Mouse (Mus musculus): ENCODE measurements at regions not wholly inside any gene's neighbourhood (a gene's known extent, or its start where the extent isn't known, plus 50 kb on each side); places are given as distances from the start of the nearest gene placed in this dataset.

DNA sequence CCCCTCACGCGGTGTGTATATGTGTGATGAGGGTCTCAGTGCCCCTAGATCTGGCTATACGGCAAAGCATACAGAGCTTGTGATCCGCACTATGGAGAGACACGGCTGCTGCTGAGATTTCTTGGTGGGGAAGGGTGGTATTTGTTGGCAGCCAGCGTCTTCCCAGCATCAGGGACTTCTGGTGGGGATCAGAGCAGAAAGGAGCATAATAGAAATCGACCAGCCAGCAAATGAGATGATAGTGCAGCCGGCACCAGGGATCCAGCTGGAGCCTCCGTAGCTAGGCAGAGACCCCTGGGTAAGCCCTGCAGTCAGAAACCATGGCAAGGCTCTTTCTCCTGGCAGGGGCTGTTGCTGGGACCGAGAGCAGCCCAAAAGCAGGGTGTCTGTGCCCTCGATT is 425.2 kb upstream of the Kcnab2 start:
- H3K27me3 ChIP-seq: 0 out of 2 replicates have a peak, but pooled peaks cover 3% of the 10 kb centered on the region
- no peak overlapping the region for H3K9ac ChIP-seq (replicated peaks)
- H3K4me2 ChIP-seq (replicated peaks): no peak overlapping the region
- H3K27ac ChIP-seq: no peak overlapping the region
- no peaks in the 10 kb centered on the region for H3K9me3 ChIP-seq
- H3K4me3 ChIP-seq (replicated peaks): no peak overlapping the region
- WGBS: 49% methylated on average over 11 of the region's 11 CpGs
- peak; percentile 28; the same call in 1 of the 2 replicates for ATAC-seq
- H3K4me1 ChIP-seq (replicated peaks): peaks cover 17% of the 10 kb centered on the region
- no peaks in the 10 kb centered on the region for H3K36me3 ChIP-seq

DNA sequence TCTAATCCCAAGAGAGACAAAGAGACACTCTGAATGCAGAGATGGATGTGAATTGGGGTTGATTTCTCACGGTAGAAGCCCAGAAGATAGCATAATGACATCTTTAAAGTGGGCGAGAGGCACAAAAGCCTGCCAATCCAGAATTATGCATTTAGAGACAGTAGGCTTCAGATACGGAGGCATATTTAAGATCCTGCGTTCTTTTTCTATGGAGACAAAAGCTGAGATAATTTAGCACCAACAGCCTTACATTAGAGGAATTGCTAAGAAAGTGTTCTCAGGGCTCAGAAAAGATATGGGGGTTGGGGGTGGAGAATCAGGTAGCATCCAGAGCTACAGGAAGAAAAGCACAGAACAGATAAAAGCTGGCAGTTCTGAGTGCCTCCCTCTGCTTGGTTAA is 422.4 kb upstream of the Kcnab2 start:
- Histone ChIP-seq H3K4me3 (replicated peaks) (no peak overlapping the region), H3K4me1 (replicated peaks) (peaks cover 17% of the 10 kb centered on the region), H3K4me2 (replicated peaks) (no peak overlapping the region), H3K36me3 (no peaks in the 10 kb centered on the region), H3K27me3 (0 out of 2 replicates have a peak, but pooled peaks cover 3% of the 10 kb centered on the region), H3K9ac (replicated peaks) (no peak overlapping the region), H3K27ac (no peak overlapping the region), H3K9me3 (no peaks in the 10 kb centered on the region)
- 34% methylated on average over 4 of the region's 4 CpGs for WGBS
- no peak for ATAC-seq

DNA sequence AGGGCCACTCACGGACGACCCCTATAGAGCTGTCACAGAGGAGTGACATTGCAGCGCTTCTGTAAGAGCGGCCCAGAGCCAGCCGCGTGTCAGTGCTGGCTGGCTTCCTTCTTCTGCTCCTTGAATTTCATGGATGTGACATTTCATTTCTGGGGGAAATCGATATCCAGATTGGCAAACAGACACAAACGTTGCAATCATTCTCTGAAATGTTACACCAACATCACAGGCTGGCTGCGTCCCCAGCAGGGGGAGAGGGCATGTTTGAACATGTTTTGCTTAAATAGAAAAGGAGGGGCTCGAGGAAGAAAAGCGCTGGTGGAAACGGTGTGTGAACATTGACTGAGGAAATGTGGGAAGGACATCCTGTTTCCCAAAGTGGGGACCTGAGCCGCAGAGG is 417.4 kb upstream of the Kcnab2 start:
- H3K4me1 ChIP-seq (replicated peaks): peaks cover 5% of the 10 kb centered on the region
- no peak overlapping the region for H3K4me2 ChIP-seq (replicated peaks)
- H3K9me3 ChIP-seq: no peaks in the 10 kb centered on the region
- ATAC-seq: no peak
- 0 out of 2 replicates have a peak, but pooled peaks cover 3% of the 10 kb centered on the region for H3K27me3 ChIP-seq
- no peak overlapping the region for H3K27ac ChIP-seq
- no peaks in the 10 kb centered on the region for H3K36me3 ChIP-seq
- H3K4me3 ChIP-seq (replicated peaks): no peak overlapping the region
- WGBS: 71% methylated on average over 13 of the region's 13 CpGs
- no peak overlapping the region for H3K9ac ChIP-seq (replicated peaks)

DNA sequence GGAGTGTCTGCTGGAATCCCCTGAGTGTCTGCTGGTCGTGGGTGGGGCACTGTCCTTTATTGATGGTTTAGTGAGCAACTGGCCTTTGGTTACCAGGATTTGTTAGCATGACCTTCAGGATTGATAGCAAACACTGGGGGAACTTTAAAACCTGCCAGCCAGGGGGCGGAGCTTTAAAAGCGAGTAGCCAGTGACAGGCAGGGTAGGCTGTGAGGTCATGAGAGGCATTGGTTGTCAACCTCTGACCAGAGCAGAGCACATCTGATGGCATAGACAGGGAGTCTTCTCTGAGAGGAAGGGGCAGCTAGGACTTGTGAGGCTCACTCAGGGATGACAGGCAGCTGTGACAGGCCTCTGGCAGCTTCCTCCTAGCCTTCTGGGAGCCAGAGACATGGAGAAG is 415.3 kb upstream of the Kcnab2 start:
- WGBS: 90% methylated on average over 3 of the region's 3 CpGs
- H3K9me3 ChIP-seq: no peaks in the 10 kb centered on the region
- no peaks in the 10 kb centered on the region for H3K27me3 ChIP-seq
- ATAC-seq: no peak
- no peak overlapping the region for H3K4me2 ChIP-seq (replicated peaks)
- no peaks in the 10 kb centered on the region for H3K36me3 ChIP-seq
- no peak overlapping the region for H3K9ac ChIP-seq (replicated peaks)
- peaks cover 7% of the 10 kb centered on the region for H3K4me1 ChIP-seq (replicated peaks)
- no peak overlapping the region for H3K4me3 ChIP-seq (replicated peaks)
- H3K27ac ChIP-seq: no peak overlapping the region

DNA sequence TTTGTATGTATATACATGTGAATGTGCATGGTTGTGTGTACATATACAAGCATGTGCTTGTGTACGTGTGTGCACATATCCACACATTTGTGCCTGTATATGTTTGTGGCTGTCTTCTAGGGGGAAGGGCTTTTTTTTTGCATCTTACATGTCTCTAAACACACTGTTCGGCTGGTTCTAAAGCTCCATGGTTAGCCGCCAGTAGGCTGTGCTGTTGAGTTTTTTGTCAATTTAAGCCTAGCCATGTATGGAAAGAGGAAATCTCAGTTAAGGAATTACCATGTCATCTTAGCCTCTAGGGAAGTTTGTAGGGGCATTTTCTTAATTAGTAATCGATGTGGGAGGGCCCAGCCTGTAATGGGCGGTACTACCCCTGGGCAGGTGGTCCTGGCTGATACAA is 411.5 kb upstream of the Kcnab2 start:
- WGBS: 78% methylated on average over 5 of the region's 5 CpGs
- no peaks in the 10 kb centered on the region for H3K27me3 ChIP-seq

DNA sequence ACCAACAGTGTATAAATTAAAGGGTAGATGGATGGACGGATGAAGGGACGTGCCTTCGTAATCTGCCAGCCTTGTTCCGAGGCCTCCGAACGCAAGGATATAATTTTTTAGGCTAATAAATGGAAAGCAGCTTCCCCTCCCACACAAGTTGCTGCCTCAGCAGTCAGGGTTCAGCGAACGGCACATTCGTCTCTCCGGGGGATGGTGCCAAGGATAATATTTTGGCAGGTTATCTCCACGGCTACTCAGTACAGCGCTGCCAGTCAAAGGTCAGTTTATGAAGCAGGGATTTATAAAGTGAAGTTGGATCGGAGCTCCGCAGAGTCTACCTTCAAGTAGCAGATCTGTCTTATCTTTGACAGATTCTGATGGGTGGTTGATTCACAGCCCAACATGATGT is 410.6 kb upstream of the Kcnab2 start:
- Histone ChIP-seq H3K27me3 (no peaks in the 10 kb centered on the region), H3K27ac (no peak overlapping the region), H3K4me2 (replicated peaks) (no peak overlapping the region), H3K9ac (replicated peaks) (no peak overlapping the region), H3K4me3 (replicated peaks) (no peak overlapping the region), H3K36me3 (no peaks in the 10 kb centered on the region), H3K9me3 (no peaks in the 10 kb centered on the region), H3K4me1 (replicated peaks) (peaks cover 9% of the 10 kb centered on the region)
- 66% methylated on average over 14 of the region's 14 CpGs for WGBS
- no peak for ATAC-seq

More for the DNA sequence above, 411.5 kb upstream of the Kcnab2 start:
- H3K9ac ChIP-seq (replicated peaks): no peak overlapping the region
- H3K27ac ChIP-seq: no peak overlapping the region
- H3K36me3 ChIP-seq: no peaks in the 10 kb centered on the region
- no peaks in the 10 kb centered on the region for H3K9me3 ChIP-seq
- ATAC-seq: no peak
- H3K4me2 ChIP-seq (replicated peaks): no peak overlapping the region
- H3K4me3 ChIP-seq (replicated peaks): no peak overlapping the region
- H3K4me1 ChIP-seq (replicated peaks): peaks cover 9% of the 10 kb centered on the region

DNA sequence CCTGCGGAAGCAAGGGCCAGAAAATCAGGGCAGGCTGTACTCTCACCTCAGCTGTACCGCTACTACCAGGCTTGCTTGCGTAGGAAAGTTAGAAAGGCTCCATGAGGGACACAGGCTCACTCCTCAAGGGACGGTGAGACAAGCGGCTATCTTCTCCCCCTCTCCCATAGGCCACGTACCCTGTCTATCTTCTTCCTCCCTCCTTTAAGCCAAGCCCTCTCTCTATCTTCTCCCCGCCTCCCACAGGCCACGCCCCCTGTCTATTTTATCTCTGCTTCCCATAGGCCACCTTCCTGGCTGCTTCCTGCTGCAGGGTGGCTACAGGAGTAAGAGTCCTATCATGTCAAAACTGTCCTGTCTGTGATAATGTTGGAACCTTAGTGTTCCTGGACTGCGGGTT is 409.1 kb upstream of the Kcnab2 start:
- Histone ChIP-seq H3K9ac (replicated peaks) (no peak overlapping the region), H3K4me2 (replicated peaks) (no peak overlapping the region), H3K4me3 (replicated peaks) (no peak overlapping the region), H3K27me3 (no peaks in the 10 kb centered on the region), H3K4me1 (replicated peaks) (peaks cover 9% of the 10 kb centered on the region), H3K27ac (no peak overlapping the region), H3K36me3 (no peaks in the 10 kb centered on the region), H3K9me3 (peaks cover 3% of the 10 kb centered on the region; the same call in 1 of the 2 replicates)
- ATAC-seq: no peak
- 66% methylated on average over 9 of the region's 9 CpGs for WGBS

DNA sequence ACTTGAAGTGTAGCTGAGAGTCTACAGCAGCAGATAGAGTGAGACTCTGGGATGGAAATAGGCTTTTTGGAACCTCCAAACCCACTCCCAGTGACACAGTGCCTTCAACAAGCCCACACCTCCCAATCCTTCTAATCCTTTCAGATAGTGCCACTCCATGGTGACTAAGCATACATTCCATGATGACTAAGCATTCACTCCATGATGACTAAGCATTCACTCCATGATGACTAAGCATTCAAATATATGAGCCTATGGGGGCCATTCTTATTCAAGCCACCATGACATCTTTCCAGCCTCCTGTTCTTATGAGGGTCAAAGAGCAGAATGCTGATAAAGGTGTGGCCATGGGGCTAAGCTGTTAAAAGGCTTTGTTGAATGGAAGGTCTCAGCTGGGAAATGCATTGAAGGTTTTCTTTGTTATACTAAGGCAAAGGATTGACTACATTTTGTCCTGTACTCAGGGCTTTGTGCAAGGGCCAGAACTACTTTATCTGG is 403.8 kb upstream of the Kcnab2 start:
- peaks cover 4% of the 10 kb centered on the region; the same call in 1 of the 2 replicates for H3K9me3 ChIP-seq
- H3K4me3 ChIP-seq (replicated peaks): no peak overlapping the region
- H3K4me1 ChIP-seq (replicated peaks): peaks cover 9% of the 10 kb centered on the region; the same call in 1 of the 2 replicates
- no peaks in the 10 kb centered on the region for H3K36me3 ChIP-seq
- H3K9ac ChIP-seq (replicated peaks): no peak overlapping the region
- H3K27ac ChIP-seq: no peak overlapping the region
- no peak overlapping the region for H3K4me2 ChIP-seq (replicated peaks)
- no peaks in the 10 kb centered on the region; the same call in 1 of the 2 replicates for H3K27me3 ChIP-seq
- ATAC-seq: no peak

DNA sequence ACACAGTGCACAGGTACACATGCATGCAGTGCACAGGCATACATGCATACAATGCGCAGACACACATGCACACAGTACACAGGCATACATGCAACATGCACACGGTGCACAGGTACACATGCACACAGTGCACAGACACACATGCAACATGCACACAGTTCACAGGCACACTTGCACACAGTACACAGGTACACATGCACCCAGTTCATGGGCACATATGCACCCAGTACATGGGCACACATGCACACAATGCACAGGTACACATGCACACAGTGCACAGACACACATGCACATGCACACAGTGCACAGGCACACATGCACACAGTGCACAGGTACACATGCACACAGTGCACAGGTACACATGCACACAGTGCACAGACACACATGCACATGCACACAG is 402.7 kb upstream of the Kcnab2 start:
- 98% methylated on average over 2 of the region's 2 CpGs for WGBS
- Histone ChIP-seq H3K4me3 (replicated peaks) (no peak overlapping the region), H3K27me3 (no peaks in the 10 kb centered on the region; the same call in 1 of the 2 replicates), H3K9me3 (peaks cover 4% of the 10 kb centered on the region; the same call in 1 of the 2 replicates), H3K4me2 (replicated peaks) (no peak overlapping the region), H3K9ac (replicated peaks) (no peak overlapping the region), H3K4me1 (replicated peaks) (peaks cover 9% of the 10 kb centered on the region; the same call in 1 of the 2 replicates), H3K27ac (no peak overlapping the region), H3K36me3 (no peaks in the 10 kb centered on the region)
- ATAC-seq: peak; percentile 55

DNA sequence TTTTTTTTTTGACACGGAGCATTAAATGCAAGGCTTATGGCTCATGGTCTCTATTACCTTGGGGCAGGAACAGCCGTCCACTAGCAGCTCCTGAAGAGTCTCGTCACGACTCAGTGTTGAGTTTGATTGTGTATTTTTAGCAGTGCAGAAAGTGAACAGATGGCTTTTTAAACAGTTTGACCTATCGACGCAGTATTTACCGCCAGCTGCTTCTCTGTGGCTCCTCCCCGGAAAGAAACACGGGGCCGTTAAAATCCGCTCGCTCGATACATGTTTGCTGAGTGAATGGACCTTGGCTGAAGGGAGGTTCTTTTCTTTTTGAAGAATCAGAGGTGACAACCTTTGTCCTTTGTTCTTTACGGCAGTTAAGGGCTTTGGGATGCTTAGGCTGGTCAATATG is 401.3 kb upstream of the Kcnab2 start:
- Histone ChIP-seq H3K4me2 (replicated peaks) (no peak overlapping the region), H3K9me3 (peaks cover 4% of the 10 kb centered on the region; the same call in 1 of the 2 replicates), H3K4me1 (replicated peaks) (peaks cover 9% of the 10 kb centered on the region; the same call in 1 of the 2 replicates), H3K27me3 (no peaks in the 10 kb centered on the region; the same call in 1 of the 2 replicates), H3K4me3 (replicated peaks) (no peak overlapping the region), H3K27ac (no peak overlapping the region), H3K36me3 (no peaks in the 10 kb centered on the region), H3K9ac (replicated peaks) (no peak overlapping the region)
- 46% methylated on average over 14 of the region's 14 CpGs for WGBS
- ATAC-seq: no peak

DNA sequence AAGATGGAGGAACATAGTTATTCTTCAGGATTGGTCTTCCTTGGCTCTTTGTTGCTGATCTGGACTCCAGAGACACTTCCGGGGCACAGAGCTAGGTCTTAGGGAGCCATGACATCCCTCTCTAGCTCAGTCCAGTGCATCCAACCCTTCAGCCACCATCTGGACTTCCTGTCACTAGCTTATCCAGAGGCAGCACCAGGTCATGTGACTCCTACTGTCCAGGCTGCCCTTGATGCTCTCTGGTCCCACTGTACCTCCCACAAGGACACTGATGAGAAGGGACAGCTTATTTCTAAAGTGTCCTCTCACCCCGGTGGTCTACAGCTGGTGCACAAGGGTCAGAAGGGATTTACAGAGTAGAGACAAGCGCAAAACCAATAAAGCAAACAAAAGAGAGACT is 400.7 kb upstream of the Kcnab2 start:
- Histone ChIP-seq H3K27me3 (no peaks in the 10 kb centered on the region; the same call in 1 of the 2 replicates), H3K27ac (0 out of 2 replicates have a peak overlapping the region, but pooled peaks have one; percentile 19), H3K9me3 (peaks cover 4% of the 10 kb centered on the region; the same call in 1 of the 2 replicates), H3K9ac (replicated peaks) (no peak overlapping the region), H3K4me1 (replicated peaks) (peaks cover 9% of the 10 kb centered on the region; the same call in 1 of the 2 replicates), H3K4me2 (replicated peaks) (no peak overlapping the region), H3K36me3 (no peaks in the 10 kb centered on the region), H3K4me3 (replicated peaks) (no peak overlapping the region)
- 58% methylated on average over 3 of the region's 3 CpGs for WGBS
- ATAC-seq: no peak

DNA sequence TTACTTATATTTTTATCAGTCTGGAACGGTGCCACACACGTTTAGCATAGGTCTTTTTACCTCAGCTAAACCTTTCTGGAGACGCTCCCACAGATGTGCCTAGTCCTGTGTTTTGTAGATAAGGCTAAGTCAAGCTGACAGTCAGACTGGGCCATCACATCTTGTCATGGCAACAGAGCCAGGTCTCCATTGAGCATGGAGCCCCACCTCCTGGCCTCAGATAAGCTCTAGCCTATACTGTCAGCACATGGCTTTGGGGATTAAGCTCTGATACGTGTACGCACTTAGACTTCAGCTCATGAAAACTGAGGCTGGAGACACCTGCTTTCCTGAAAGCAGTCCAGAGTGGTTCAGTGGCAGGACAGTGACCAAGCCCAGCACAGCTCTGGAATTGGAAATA is 392.4 kb upstream of the Kcnab2 start:
- no peak for ATAC-seq
- H3K27ac ChIP-seq: no peak overlapping the region
- H3K4me1 ChIP-seq (replicated peaks): no peaks in the 10 kb centered on the region
- H3K9ac ChIP-seq (replicated peaks): no peak overlapping the region
- no peak overlapping the region for H3K4me2 ChIP-seq (replicated peaks)
- no peaks in the 10 kb centered on the region for H3K27me3 ChIP-seq
- no peaks in the 10 kb centered on the region for H3K9me3 ChIP-seq
- H3K36me3 ChIP-seq: no peaks in the 10 kb centered on the region
- no peak overlapping the region for H3K4me3 ChIP-seq (replicated peaks)
- WGBS: 73% methylated on average over 5 of the region's 5 CpGs

DNA sequence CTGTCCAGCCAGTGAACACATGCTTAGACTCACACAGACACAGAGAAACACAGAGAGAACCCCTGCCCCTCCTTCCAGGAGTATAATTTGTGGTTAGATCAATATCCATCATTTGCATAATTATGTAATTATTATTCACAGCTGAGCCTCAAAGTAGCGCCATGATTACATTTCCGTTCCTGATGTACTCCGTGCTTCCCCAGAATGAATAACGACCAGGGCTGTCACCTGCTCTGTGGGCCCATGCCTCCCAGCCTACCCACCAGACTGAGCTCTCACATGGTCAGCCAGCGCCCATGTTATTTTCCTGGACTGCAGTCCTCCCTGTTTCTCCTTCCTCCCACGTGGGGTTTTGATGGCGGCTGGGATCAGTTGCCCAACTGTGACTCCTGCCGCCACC is 388.2 kb upstream of the Kcnab2 start:
- Histone ChIP-seq H3K9me3 (no peaks in the 10 kb centered on the region), H3K4me2 (replicated peaks) (no peak overlapping the region), H3K4me1 (replicated peaks) (peaks cover 8% of the 10 kb centered on the region; the same call in 1 of the 2 replicates), H3K4me3 (replicated peaks) (no peak overlapping the region), H3K27me3 (no peaks in the 10 kb centered on the region), H3K9ac (replicated peaks) (no peak overlapping the region), H3K36me3 (no peaks in the 10 kb centered on the region), H3K27ac (no peak overlapping the region)
- WGBS: 73% methylated on average over 8 of the region's 8 CpGs
- no peak for ATAC-seq
